Mouse (Mus musculus) heart, postnatal 0 days (tissue): ENCODE measurements around the gene Ar.

Experiments used
- CTCF ChIP-seq: IDR thresholded peaks from 2 replicates; pipeline ENCODE4 v1.5.1; 2016; ENCODE audit warnings: antibody characterized with exemption, control low read depth, low read depth
- EP300 ChIP-seq: IDR thresholded peaks from 2 replicates; pipeline ENCODE4 v1.6.1; 2016; ENCODE audit warnings: antibody characterized with exemption, low read depth

DNA sequence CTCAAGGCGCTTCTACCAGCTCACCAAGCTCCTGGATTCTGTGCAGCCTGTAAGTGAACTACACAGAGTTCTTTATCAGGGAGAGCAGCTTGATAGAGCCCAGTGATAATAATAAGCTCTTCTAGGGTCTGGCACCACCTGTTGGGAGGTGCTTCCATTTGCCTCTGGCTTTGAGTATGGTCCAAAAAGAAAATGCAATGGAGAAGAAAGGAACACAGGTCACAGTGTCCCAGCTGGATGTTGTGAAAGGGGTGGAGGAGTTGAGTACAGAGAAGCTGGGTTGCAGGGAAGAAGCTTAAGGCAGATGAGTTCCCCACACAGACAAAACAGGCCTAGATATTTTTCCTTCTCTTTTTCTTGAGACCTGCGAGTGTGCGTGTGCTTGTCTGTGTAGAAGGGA lies 167.4 kb downstream of the Ar start:
- no peak for TF ChIP-seq CTCF
- TF ChIP-seq EP300, result no peak
